ENCODE assay signal across 9 mouse cellular contexts in the genomic region with DNA sequence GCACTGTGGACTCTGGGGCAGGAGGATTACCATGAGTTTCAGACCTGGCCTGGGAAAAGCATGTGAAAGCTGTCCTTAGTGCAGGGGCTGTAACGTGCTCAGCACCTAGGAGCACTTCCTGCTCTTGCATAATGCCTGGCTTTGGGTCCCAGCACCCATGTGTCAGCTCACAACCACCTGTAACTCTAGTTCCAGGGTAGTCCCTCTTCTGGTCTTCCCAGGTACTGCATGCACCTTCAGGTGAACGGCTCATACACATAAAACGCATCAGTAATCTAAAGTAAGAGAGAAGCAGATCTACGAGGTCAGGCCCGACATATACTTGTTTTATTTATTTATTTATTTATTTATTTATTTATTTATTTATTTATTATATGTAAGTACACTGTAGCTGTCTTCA. TPM values are rescaled to one million over a fixed set of nuclear protein-coding genes. Genes with fewer than 3 reads are reported as not detected.
DNase-seq lines count a peak whose midpoint lies in the region; ATAC-seq and TF ChIP-seq lines count a peak whose summit lies in the region.
"Had no signal": no experiment of that assay in that cellular context is flagged by ENCODE, and none has a peak within 500 bp of the region (broad histone marks: within the 10 kb centered on the region; RNA-seq: fewer than 3 reads in every experiment).

No protein-coding gene starts in this region.

- 93% methylated on average over 5 of the region's 5 CpGs for WGBS in lung, embryonic 14.5 days

- H3K9ac ChIP-seq in lung, embryonic 14.5 days: no peak overlapping the region
- H3K9ac ChIP-seq: stomach, embryonic 15.5 days had no signal

- no peak overlapping the region for H3K27ac ChIP-seq in lung, embryonic 14.5 days (ENCODE audit: low read depth)
- H3K27ac ChIP-seq: stomach, embryonic 15.5 days had no signal

- peak; percentile 14 for DNase-seq in lung, embryonic 14.5 days
- DNase-seq in lung, postnatal 4 days: no peak
- peak; percentile 42 for DNase-seq in NIH3T3 (ENCODE audit: low read depth)
- peak; percentile 30 for DNase-seq in forelimb bud, embryonic 11.5 days (ENCODE audit: low read depth, low spot score)
- peak; percentile 58 for DNase-seq in splenic B cell, adult 2 months (ENCODE audit: low read depth, low spot score)
- no peak for DNase-seq in neural tube, embryonic 10.5 days (ENCODE audit: extremely low spot score, low spot score)
- no peak for DNase-seq in heart, adult 11 months

- peak; percentile 60 for TF ChIP-seq CTCF in lung, embryonic 14.5 days (IDR thresholded peaks at IDR 0.05; ENCODE audit: low read depth)

- no peak overlapping the region for H3K4me3 ChIP-seq in lung, embryonic 14.5 days (ENCODE audit: low read depth, low read length)
- H3K4me3 ChIP-seq: stomach, embryonic 15.5 days had no signal

- no peak overlapping the region for H3K4me2 ChIP-seq in lung, embryonic 14.5 days
- H3K4me2 ChIP-seq: stomach, embryonic 15.5 days had no signal

- no peak for ATAC-seq in lung, embryonic 14.5 days (ENCODE audit: insufficient read depth)

- no peaks in the 10 kb centered on the region for H3K4me1 ChIP-seq in lung, embryonic 14.5 days (ENCODE audit: insufficient read depth)
- H3K4me1 ChIP-seq: stomach, embryonic 15.5 days had no signal

- no peaks in the 10 kb centered on the region for H3K27me3 ChIP-seq in lung, embryonic 14.5 days (ENCODE audit: insufficient read depth, low read length)
- H3K27me3 ChIP-seq in splenic B cell, adult 2 months (ENCODE audit: control insufficient read depth, insufficient read depth, low read length, poor library complexity, severe bottlenecking): no peaks in the 10 kb centered on the region
- H3K27me3 ChIP-seq: stomach, embryonic 15.5 days had no signal

- H3K36me3 ChIP-seq in lung, embryonic 14.5 days (ENCODE audit: insufficient read depth): peaks cover 85% of the 10 kb centered on the region
- peaks cover 19% of the 10 kb centered on the region; the same call in 1 of the 2 replicates for H3K36me3 ChIP-seq in splenic B cell, adult 2 months (ENCODE audit: control insufficient read depth, insufficient read depth, low read length, poor library complexity, severe bottlenecking)

- H3K9me3 ChIP-seq in lung, embryonic 14.5 days (ENCODE audit: low read depth, low read length): no peaks in the 10 kb centered on the region
- H3K9me3 ChIP-seq: stomach, embryonic 15.5 days had no signal

RNA-seq across cellular contexts. Expression of gene Adam1a, which starts 10.8 kb away (rescaled TPM):
- 1.6 and 1.7 TPM in 2 replicates for polyA plus RNA-seq in lung, embryonic 14.5 days (2014; fragmentation: Nextera tagmentation; extraction: Ambion mirVana)

RNA-seq across cellular contexts. Expression of gene Gm42878, which starts 10.8 kb away (rescaled TPM):
- polyA plus RNA-seq in lung, embryonic 14.5 days (2014; fragmentation: Nextera tagmentation; extraction: Ambion mirVana): not detected in 2 replicates
- polyA plus RNA-seq: neural tube, embryonic 11.5 days; stomach, embryonic 15.5 days had no signal

RNA-seq across cellular contexts. Expression of gene Mapkapk5, which starts 11.2 kb away (rescaled TPM):
- 55.1 and 57.5 TPM in 2 replicates for polyA plus RNA-seq in lung, embryonic 14.5 days (2014; fragmentation: Nextera tagmentation; extraction: Ambion mirVana)

RNA-seq across cellular contexts. Expression of gene Adam1b, which starts 31.3 kb away (rescaled TPM):
- 0.11 TPM in 1 of 2 replicates, not detected in the other for polyA plus RNA-seq in lung, embryonic 14.5 days (2014; fragmentation: Nextera tagmentation; extraction: Ambion mirVana)
- polyA plus RNA-seq: neural tube, embryonic 11.5 days had no signal

RNA-seq across cellular contexts. Expression of gene Aldh2, which starts 59.1 kb away (rescaled TPM):
- polyA plus RNA-seq in lung, embryonic 14.5 days (2014; fragmentation: Nextera tagmentation; extraction: Ambion mirVana): 123 and 125 TPM in 2 replicates

Comparison
In these comparisons a context has a peak if more than half of its experiments do, and no peak if none do; other contexts are left out.
1. DNase-seq: peak in lung, embryonic 14.5 days (single experiment), NIH3T3 (single experiment), forelimb bud, embryonic 11.5 days (single experiment) and splenic B cell, adult 2 months (single experiment); none in lung, postnatal 4 days (0 of 2), neural tube, embryonic 10.5 days (single experiment) and heart, adult 11 months (single experiment).